Mouse (Mus musculus) thymus, postnatal 25 days (tissue): ENCODE measurements around the gene Pls3.
A peak's percentile ranks its signal among the peaks of the same experiment; 100 is the strongest.
"Not testable (repeated sequence)": the region's sequence is repeated elsewhere in the genome, so short reads cannot be mapped to it uniquely, and the experiment has no call there.

Source experiments
- DNase-seq: peaks from one replicate; pipeline ENCODE4 v3.0.0; 2022

Pls3 gene

GRCm38 (mm10) chrX:75764794-75765328, 110.1 kb downstream of the Pls3 start:
- DNase-seq = no peak

GRCm38 (mm10) chrX:75764135-75764793, 110.7 kb downstream of the Pls3 start:
- peak; percentile 41 for DNase-seq

GRCm38 (mm10) chrX:75759461-75759860, 115.5 kb downstream of the Pls3 start:
- not testable (repeated sequence) for DNase-seq

GRCm38 (mm10) chrX:75759036-75759435, 115.9 kb downstream of the Pls3 start:
- DNase-seq = not testable (repeated sequence)

GRCm38 (mm10) chrX:75757966-75758365, 117.0 kb downstream of the Pls3 start:
- DNase-seq = not testable (repeated sequence)

GRCm38 (mm10) chrX:75754531-75754930, 120.5 kb downstream of the Pls3 start:
- DNase-seq = not testable (repeated sequence)

GRCm38 (mm10) chrX:75750126-75750725, 124.8 kb downstream of the Pls3 start:
- not testable (repeated sequence) for DNase-seq

GRCm38 (mm10) chrX:75749312-75749711, 125.7 kb downstream of the Pls3 start:
- not testable (repeated sequence) for DNase-seq

- DNase-seq = not testable (repeated sequence)
Observed at GRCm38 (mm10) chrX:75744466-75744865, 130.5 kb downstream of the Pls3 start.

GRCm38 (mm10) chrX:75739464-75739863, 135.5 kb downstream of the Pls3 start:
- DNase-seq = not testable (repeated sequence)
